Mouse (Mus musculus) G1E (cell line): ENCODE measurements around the gene L3hypdh.

Experiments
- CTCF ChIP-seq: IDR thresholded peaks from 2 replicates; pipeline ENCODE4 v1.5.1; 2012; ENCODE audit warnings: low read depth, low read length, inconsistent platforms, mixed read lengths
- GATA1 ChIP-seq: IDR thresholded peaks from 2 replicates; pipeline ENCODE4 v1.6.1; 2012; ENCODE audit warnings: borderline replicate concordance, low read length, inconsistent platforms, mixed read lengths
- POLR2AphosphoS5 ChIP-seq: IDR thresholded peaks from 2 replicates; pipeline ENCODE4 v1.6.1; 2012; ENCODE audit warnings: low read depth, low read length, inconsistent platforms; ENCODE audit not compliant: insufficient replicate concordance
- TAL1 ChIP-seq: conservative IDR thresholded peaks from 2 replicates; pipeline ENCODE4 v1.6.1; 2012; ENCODE audit warnings: low read depth, low read length, inconsistent platforms, mixed read lengths

DNA sequence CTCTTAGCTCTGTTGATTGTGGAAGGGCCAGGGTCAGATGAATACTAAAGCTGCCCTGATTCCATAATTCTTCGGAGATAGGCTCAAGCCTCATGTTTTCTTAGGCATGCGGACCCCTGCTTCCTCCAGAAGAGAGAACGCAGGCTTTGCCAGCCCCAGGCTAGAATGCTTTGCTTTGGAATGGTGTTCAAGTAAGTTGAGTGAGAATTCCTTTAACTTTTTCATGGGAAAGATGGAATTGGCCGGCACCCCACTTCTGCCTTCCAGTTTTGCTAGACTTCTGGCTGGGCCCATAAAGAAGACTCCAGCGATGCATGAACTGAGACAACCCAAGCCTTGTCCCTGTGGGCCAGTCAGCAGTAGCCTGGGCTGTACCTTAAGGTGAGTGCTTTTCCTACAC lies 54.1 kb downstream of the L3hypdh start:
- TF ChIP-seq CTCF (no peak), GATA1 (no peak), POLR2AphosphoS5 (no peak), TAL1 (no peak)
